21 mouse cellular contexts compared by ENCODE assay signal in genomic region chr6:23728620-23729019, GRCm38 (mm10).
DNase-seq lines count a peak whose midpoint lies in the region; ATAC-seq and TF ChIP-seq lines count a peak whose summit lies in the region.
"Had no signal": no experiment of that assay in that cellular context is flagged by ENCODE, and none has a peak within 500 bp of the region (broad histone marks: within the 10 kb centered on the region; RNA-seq: fewer than 3 reads in every experiment).

No protein-coding gene starts in this region.

- peak; percentile 86; the same call in 1 of the 2 replicates for ATAC-seq in kidney, embryonic 16.5 days (ENCODE audit: low FRiP score, low TSS enrichment)
- ATAC-seq: CD4-positive, CD25-positive, alpha-beta regulatory T cell, adult 4 months; forebrain, embryonic 15.5 days; hindbrain, embryonic 16.5 days had no signal

- TF ChIP-seq CTCF in heart, adult 2 months (IDR thresholded peaks at IDR 0.05): no peak

- no peak for TF ChIP-seq POLR2A in heart, adult 2 months (IDR thresholded peaks at IDR 0.05; ENCODE audit: insufficient read depth, low read depth, low read length)

- H3K4me3 ChIP-seq in kidney, embryonic 16.5 days (ENCODE audit: low read length): no peak overlapping the region
- no peak overlapping the region for H3K4me3 ChIP-seq in heart, adult 2 months
- H3K4me3 ChIP-seq: embryonic facial prominence, embryonic 12.5 days; forebrain, embryonic 15.5 days; heart, embryonic 10.5 days; hindbrain, embryonic 12.5 days had no signal

- H3K9ac ChIP-seq in kidney, embryonic 16.5 days (replicated peaks; ENCODE audit: low read length): no peak overlapping the region
- H3K9ac ChIP-seq in heart, adult 2 months (ENCODE audit: low read depth, low read length): no peak overlapping the region
- H3K9ac ChIP-seq: embryonic facial prominence, embryonic 12.5 days; forebrain, embryonic 15.5 days; hindbrain, embryonic 12.5 days had no signal

- H3K4me2 ChIP-seq in kidney, embryonic 16.5 days (replicated peaks; ENCODE audit: low read depth, low read length): no peak overlapping the region
- H3K4me2 ChIP-seq: embryonic facial prominence, embryonic 12.5 days; forebrain, embryonic 15.5 days; hindbrain, embryonic 12.5 days had no signal

- intact Hi-C loops in heart, adult 2 months (cut with DNase I): no loop called here

- H3K4me1 ChIP-seq in kidney, embryonic 16.5 days (ENCODE audit: insufficient read depth, low read length): no peaks in the 10 kb centered on the region
- no peaks in the 10 kb centered on the region for H3K4me1 ChIP-seq in heart, adult 2 months (ENCODE audit: control insufficient read depth, insufficient read depth, low read length)
- H3K4me1 ChIP-seq: embryonic facial prominence, embryonic 12.5 days; forebrain, embryonic 15.5 days; heart, embryonic 10.5 days; hindbrain, embryonic 12.5 days had no signal

- H3K36me3 ChIP-seq in kidney, embryonic 16.5 days (ENCODE audit: insufficient read depth, low read length): no peaks in the 10 kb centered on the region
- no peaks in the 10 kb centered on the region for H3K36me3 ChIP-seq in heart, adult 2 months (ENCODE audit: control insufficient read depth, insufficient read depth, low read length)
- H3K36me3 ChIP-seq: embryonic facial prominence, embryonic 12.5 days; forebrain, embryonic 15.5 days; G1E; heart, embryonic 10.5 days; hindbrain, embryonic 12.5 days had no signal

- no peaks in the 10 kb centered on the region for H3K27me3 ChIP-seq in kidney, embryonic 16.5 days (ENCODE audit: insufficient read depth, low read length)
- no peaks in the 10 kb centered on the region for H3K27me3 ChIP-seq in heart, adult 2 months (ENCODE audit: control insufficient read depth, insufficient read depth, low read length)
- H3K27me3 ChIP-seq: embryonic facial prominence, embryonic 12.5 days; forebrain, embryonic 15.5 days; hindbrain, embryonic 12.5 days had no signal

- no peak overlapping the region for H3K27ac ChIP-seq in kidney, embryonic 16.5 days (ENCODE audit: low read length)
- no peak overlapping the region for H3K27ac ChIP-seq in heart, adult 2 months
- H3K27ac ChIP-seq: embryonic facial prominence, embryonic 12.5 days; forebrain, embryonic 15.5 days; heart, embryonic 10.5 days; hindbrain, embryonic 12.5 days had no signal

- WGBS in kidney, embryonic 16.5 days: 45% methylated on average over 3 of the region's 3 CpGs
- WGBS in heart, adult 2 months: 71% methylated on average over 3 of the region's 3 CpGs

- no peak for TF ChIP-seq EP300 in heart, adult 2 months (IDR thresholded peaks at IDR 0.05; ENCODE audit: insufficient read depth, low read depth, low read length)

- no peak for DNase-seq in kidney, postnatal 36 days
- peak; percentile 46 for DNase-seq in right cerebral cortex, adult 18-20 months
- no peak for DNase-seq in right cerebral cortex, postnatal 4 days
- peak; percentile 25 for DNase-seq in Muller cell, postnatal 12 days (ENCODE audit: inconsistent ontology term)
- no peak for DNase-seq in heart, adult 2 months
- DNase-seq: adrenal gland, postnatal 10 days; B cell, adult 2 months; cerebellum, adult 11-12 months; cerebellum, adult 9-10 months; cerebellum, postnatal 25 days; gastrocnemius, postnatal 14 days; heart, postnatal 10 days; heart, postnatal 4 days had no signal

- H3K79me2 ChIP-seq in heart, adult 2 months (replicated peaks; ENCODE audit: control insufficient read depth, insufficient read depth, low read length): no peaks in the 10 kb centered on the region

- no peaks in the 10 kb centered on the region for H3K9me3 ChIP-seq in kidney, embryonic 16.5 days (ENCODE audit: low read length)
- H3K9me3 ChIP-seq: embryonic facial prominence, embryonic 12.5 days; forebrain, embryonic 15.5 days; G1E; heart, embryonic 10.5 days; hindbrain, embryonic 12.5 days had no signal

Comparison
In these comparisons a context has a peak if more than half of its experiments do, and no peak if none do; other contexts are left out.
1. DNase-seq: peak in right cerebral cortex, adult 18-20 months (single experiment) and Muller cell, postnatal 12 days (single experiment); none in kidney, postnatal 36 days (0 of 2), right cerebral cortex, postnatal 4 days (single experiment) and heart, adult 2 months (0 of 2).